Mouse (Mus musculus): Measurements from ENCODE around the gene Myl7.
A peak's percentile ranks its signal among the peaks of the same experiment; 100 is the strongest.
"Not testable (repeated sequence)": the region's sequence is repeated elsewhere in the genome, so short reads cannot be mapped to it uniquely, and the experiment has no call there.

The Myl7 gene

GRCm38 (mm10) chr11:5902390-5902789 lies 3.8 kb upstream of the Myl7 start:
- no peak for DNase-seq

GRCm38 (mm10) chr11:5901950-5902349 lies 3.4 kb upstream of the Myl7 start:
- no peak for DNase-seq

DNA sequence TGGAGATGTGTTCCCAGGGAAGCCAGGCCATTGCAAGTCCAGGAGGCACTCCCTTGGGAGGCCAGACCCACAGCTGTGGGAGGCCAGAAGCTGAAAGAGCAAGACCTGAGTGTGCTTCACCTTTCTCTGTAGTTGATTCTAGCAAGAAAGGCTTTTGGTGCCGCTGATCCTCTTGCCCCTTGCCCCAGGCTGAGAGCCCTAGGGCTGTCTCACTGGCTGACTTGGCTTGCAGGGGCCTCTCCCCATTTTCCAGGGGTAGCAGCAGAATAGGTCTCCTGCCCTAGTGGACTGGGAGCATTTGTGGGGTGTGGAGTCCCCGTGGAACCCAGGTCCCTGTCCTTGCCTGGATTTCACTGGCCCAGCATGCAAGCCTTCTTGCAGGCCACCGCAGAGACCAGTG lies 2.7 kb upstream of the Myl7 start:
- no peak for DNase-seq

DNA sequence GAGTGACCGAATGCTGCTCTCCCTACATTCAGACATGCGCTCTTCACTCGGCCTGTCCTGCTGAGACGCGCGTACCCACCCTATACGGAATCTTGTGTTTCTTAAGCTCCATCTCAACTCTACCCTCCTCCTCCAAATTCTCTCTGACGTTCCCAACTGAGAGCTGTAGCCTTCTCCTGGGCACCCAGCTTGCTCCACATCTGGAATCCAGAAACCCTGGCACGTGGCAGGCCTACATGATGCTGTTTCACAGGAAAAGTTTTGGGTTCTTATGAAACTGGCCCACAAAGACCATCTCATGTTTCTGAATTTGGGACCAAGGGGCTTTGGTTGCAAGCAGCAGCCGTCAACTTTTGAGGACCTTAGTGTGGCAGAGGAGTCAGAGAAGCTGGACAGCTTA lies 704 bp upstream of the Myl7 start:
- DNase-seq, result no peak

- no peak for DNase-seq
Measured at GRCm38 (mm10) chr11:5897839-5898238, 743 bp downstream of the Myl7 start.

GRCm38 (mm10) chr11:5897230-5897629 lies 1.4 kb downstream of the Myl7 start:
- DNase-seq, result no peak

DNA sequence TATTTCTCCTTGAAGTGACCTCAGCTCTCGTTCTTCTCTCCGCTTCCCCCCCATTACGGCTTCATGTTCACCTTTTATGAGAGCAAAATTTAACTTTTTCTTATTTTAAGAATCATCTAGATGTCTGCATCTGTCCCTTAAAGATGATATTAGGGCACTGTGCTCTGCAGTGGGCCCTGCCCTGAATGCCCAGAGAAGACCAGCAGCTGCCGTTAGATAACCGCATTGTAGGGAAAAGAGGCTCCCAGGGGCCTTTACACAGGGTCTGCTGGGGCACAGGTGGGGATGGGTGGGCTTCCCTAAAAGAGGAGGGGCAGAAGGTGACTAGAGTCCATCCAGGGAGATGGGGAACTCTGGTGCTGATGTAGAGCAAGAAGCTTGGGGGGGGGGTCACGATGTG lies 4.8 kb downstream of the Myl7 start:
- no peak for DNase-seq

DNA sequence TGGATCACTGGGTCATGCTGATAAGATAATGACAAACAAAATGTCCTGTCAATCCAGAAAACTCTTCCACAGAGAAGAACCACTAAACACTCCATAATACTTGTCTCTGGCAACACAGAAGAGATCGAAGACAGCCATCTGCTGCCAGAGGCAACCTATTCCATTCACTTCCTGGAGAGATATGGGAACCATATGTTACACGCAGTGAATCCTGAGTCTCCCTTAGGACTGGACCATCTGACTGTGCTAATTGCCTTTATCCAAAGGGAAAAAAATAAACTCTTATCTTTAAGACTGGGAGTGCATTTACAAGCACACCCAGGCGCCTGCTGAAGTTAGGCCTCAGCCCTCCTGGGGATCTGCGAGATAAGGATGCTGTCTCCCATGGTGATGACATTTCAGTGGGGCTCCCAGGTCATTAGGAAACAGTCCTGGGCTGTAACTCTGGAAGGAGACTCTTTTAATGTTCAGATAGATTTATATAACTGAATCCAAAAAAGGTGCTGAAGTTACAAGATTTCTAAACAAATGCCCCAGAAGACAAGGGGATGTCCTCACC lies 5.7 kb downstream of the Myl7 start:
- no peak for DNase-seq

DNA sequence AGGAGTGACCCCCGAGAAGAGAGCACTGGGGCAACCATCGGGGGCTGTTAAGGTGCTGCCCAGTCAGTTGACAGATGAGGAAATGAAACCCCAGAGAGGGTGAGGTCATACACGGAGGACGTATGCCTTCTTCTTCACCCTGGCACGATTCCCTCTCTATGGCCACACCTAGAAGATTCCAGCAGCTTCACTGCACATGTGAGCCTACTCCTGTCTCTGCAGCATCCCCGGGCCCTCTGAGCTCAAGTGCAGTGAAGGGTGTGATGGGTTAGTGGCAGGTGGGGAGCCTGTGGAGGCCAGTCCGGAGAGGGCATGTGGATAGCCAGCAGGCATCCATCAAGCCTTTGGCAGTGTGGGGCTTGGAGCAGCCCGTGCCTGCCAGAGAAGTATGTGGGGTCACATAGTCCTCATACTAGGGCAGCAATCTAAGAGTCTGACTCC lies 6.4 kb downstream of the Myl7 start:
- DNase-seq, result no peak

- DNase-seq, result not testable (repeated sequence)
Measured at GRCm38 (mm10) chr11:5888563-5888962, 10.0 kb downstream of the Myl7 start.

GRCm38 (mm10) chr11:5887250-5887649 lies 11.3 kb downstream of the Myl7 start:
- DNase-seq, result no peak

DNA sequence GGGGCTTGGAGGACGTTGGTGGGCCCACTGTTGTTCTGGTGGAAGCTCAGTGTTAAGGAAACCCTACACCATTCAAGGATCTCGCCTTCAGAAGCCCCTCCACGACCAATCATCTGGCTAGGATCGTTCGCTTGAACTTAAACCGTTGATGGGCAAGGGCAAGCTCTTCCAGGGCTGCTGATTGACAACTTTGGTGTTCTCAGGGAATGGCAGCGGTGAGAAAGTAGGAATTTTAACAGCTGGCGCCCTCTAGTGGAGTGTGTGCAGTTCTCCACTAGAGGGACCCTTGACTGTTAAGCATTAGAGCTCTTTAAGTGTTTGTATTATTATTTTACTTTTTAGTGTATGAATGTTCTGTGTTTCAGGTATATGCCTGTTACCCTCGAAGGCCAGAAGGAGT lies 12.4 kb downstream of the Myl7 start:
- DNase-seq, result peak; percentile 52

DNA sequence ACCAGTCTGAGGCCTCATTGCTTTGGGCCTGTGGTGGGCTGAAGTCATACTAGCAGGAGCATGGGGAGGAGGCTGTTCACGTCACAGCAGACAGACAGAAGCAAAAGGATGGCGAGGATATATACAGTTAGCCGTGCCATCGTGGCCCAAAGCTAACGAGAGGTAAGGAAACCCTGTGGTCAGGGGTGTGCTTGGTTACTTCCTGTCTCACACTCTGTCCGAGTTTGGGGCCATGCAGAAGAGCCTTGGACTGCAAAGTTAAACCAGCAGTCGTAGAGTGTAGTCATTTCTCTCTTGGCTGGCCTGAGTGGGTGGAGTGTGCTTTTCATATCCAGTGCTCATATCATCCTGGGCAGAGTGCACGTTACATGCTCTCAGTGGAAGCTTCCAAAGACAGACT lies 16.1 kb downstream of the Myl7 start:
- no peak for DNase-seq

- DNase-seq, result peak; percentile 57
Measured at GRCm38 (mm10) chr11:5879905-5880304, 18.7 kb downstream of the Myl7 start.

DNA sequence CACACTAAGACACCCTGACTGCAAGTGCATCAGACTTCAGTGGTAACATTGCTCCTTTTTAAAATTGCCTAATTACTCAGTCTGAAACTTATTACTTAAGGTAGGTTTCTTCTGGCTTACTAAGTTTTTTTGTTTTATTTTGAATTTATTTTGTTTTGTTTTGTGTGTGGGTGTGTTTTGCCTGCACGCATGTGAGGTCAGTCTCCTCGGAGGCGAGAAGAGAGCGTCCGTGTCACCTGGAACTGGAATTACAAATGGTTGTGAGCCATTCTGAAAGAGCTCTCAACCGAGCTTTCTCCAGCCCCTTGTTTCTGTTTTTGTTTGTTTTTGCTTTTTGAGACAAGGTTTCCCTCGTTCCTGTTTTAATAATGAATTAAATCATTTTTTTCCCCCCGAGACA lies 19.9 kb downstream of the Myl7 start:
- no peak for DNase-seq

DNA sequence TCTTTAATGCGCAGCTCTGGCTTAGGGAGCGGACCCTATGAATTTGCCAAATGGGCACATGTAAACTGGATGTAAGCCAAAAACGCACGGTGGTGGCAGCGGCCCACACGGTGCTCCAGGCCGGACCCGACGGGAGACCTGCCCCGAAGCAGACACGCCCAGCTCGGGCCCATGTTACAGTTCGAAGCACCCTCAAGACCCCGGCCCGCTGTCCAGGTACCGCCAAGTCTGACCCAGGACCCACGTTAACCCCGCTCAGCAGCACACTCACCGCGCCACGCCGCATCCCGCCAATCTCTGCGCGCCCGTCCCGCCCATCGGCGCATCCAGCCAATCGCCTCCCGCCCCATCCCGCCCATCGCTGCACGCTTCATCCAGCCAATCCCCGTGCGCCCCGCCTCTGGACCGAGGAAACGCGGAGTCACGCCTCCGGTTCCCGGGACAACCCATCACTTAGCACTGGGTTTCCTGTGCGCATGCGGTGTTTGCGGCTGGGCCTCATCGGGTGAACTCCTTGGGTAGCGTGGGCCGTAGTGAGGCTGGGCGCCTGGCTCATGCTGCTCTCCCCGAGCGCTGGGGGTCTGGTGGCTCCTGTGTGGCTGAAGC lies 20.6 kb downstream of the Myl7 start, which contains the start of gene Pold2:
Pold2 (minus strand) TSS at position 372 of the 606 bp plus-strand sequence.
- DNase-seq, result peak; percentile 97

DNA sequence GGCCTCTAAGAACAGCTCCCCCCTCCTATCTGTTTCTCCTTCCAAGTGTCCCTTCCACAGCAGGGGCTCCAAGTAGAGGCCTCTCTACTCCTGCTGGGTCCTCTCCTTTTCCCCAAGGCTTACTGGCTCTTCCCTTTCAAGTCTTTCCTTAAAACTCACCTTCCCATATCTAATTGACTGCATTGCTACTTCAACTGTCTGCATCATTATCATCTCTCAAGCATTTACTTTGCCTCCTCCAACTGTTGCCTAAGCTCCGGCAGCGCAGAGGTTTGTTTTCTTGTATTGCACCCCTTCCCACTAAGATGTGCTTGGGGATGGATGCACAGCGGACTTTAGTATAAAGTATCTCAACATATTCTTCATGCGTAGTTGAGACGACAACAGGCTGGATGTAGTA lies 21.2 kb downstream of the Myl7 start:
- no peak for DNase-seq

- no peak for DNase-seq
Measured at GRCm38 (mm10) chr11:5873192-5873591, 25.4 kb downstream of the Myl7 start.

- DNase-seq, result no peak
Measured at GRCm38 (mm10) chr11:5872707-5873106, 25.9 kb downstream of the Myl7 start.

- DNase-seq, result no peak
Measured at GRCm38 (mm10) chr11:5870069-5870468, 28.5 kb downstream of the Myl7 start.

DNA sequence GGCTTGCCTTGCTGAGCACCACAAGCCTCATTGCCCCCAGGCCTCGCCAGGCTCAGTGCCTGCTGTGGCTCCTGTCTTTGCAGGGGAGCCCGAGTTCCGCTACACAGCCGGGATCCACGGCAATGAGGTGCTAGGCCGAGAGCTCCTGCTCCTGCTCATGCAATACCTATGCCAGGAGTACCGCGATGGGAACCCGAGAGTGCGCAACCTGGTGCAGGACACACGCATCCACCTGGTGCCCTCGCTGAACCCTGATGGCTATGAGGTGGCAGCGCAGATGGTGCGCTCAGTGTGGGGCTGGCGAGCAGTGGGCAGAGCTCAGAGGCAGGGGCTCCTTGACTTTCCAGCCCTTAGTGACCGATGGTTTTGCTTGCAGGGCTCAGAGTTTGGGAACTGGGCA lies 29.3 kb downstream of the Myl7 start:
- DNase-seq, result no peak

GRCm38 (mm10) chr11:5868324-5868723 lies 30.3 kb downstream of the Myl7 start:
- DNase-seq, result no peak

DNA sequence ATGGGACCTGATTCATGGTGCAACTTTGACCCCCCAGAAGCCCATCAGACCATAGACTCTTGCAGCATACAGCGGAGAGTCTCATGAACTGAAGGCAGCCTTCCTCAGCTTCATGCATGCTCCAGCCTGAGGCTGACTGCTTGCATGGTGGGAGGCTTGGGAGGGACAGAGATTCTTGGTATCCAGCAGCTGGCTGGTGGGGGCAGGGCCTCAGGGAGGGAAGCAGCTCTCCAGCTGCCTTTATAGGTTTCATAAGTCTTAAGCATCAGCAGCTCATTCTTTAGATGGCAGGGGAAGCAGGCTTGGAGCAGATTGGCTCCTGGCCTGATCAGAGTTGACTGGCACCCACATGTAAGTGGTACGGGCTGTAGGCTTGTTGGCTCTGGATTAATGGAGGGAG lies 31.4 kb downstream of the Myl7 start:
- DNase-seq, result no peak

DNA sequence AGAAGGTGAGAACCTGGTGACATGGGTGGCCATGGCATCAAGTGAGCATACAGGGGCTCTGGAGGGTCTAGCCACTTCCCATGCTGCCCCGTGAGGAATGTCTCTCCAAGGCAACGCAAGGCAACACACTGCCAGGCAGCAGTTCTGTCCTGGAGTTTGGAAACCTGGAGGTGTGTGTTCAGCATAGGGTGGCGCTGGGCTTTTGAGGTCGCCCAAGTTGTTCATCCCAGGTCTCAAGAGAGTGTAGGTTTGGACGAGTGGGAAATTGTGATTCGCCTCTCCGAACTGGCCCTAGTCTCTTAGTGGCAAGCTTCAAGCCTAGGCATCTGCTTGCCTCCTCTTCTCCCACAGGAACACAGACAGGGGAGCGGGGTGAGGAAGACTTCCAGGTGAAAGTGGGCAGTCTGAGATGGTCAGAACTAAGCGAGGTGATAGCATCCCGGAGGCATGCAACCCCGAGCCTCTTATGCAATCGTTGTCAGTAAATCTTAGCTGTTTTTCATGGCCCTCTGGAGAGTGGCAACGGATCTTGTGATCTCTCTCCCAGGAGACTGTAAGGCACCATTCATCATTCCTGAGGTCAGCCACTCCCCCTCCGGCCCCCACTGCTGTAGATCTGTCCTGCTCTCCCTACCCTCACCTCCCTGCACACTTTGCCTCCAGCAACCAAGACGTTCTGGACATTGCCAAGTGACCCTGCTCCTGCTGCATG lies 36.0 kb downstream of the Myl7 start:
- DNase-seq, result no peak
